Mouse (Mus musculus) liver, embryonic 16.5 days (tissue): ENCODE results near the gene Efcab14. TPM values are rescaled to one million over a fixed set of nuclear protein-coding genes. Genes with fewer than 3 reads are reported as not detected.

Experiments used
- ATAC-seq: fragments of 200-750 bp; cut with Nextera tagmentation; 2 replicates; pipeline ENCODE4 v1.8.0; 2017; ENCODE audit warnings: low read depth, mild to moderate bottlenecking, moderate number of reproducible peaks, moderate library complexity
- H3K27ac ChIP-seq: fragments of 300-500 bp; sonication (generic); 2 replicates; pipeline ENCODE4 v1.5.1; 2014; ENCODE audit warnings: mild to moderate bottlenecking, low read length
- H3K27me3 ChIP-seq: fragments of 300-500 bp; sonication (generic); 2 replicates; pipeline ENCODE4 v1.6.1; 2014; ENCODE audit warnings: low read depth, low read length, mixed read lengths; ENCODE audit not compliant: control insufficient read depth, insufficient read depth
- H3K36me3 ChIP-seq: fragments of 300-500 bp; sonication (generic); 2 replicates; pipeline ENCODE4 v1.6.1; 2014; ENCODE audit warnings: mild to moderate bottlenecking; ENCODE audit not compliant: control insufficient read depth, insufficient read depth
- H3K4me1 ChIP-seq: fragments of 300-500 bp; sonication (generic); 2 replicates; pipeline ENCODE4 v1.6.1; 2014; ENCODE audit warnings: low read depth, low read length, mixed read lengths; ENCODE audit not compliant: control insufficient read depth
- H3K4me2 ChIP-seq: fragments of 300-500 bp; sonication (generic); 2 replicates; pipeline ENCODE4 v1.6.1; 2014; ENCODE audit warnings: low read depth, low read length, mixed read lengths
- H3K4me3 ChIP-seq: fragments of 300-500 bp; sonication (generic); 2 replicates; pipeline ENCODE4 v1.5.1; 2014; ENCODE audit warnings: low read depth, mild to moderate bottlenecking, low read length
- H3K9ac ChIP-seq: fragments of 300-500 bp; sonication (generic); 2 replicates; pipeline ENCODE4 v1.6.1; 2014; ENCODE audit warnings: low read depth, low read length
- H3K9me3 ChIP-seq: fragments of 300-500 bp; sonication (generic); replicated peaks from 2 replicates; pipeline ENCODE4 v1.6.1; 2016; ENCODE audit warnings: low read length; ENCODE audit not compliant: control insufficient read depth
- WGBS: fragments of 180-500 bp; shearing (Covaris S2); extraction: QIAGEN DNeasy Blood & Tissue Kit; methylation state at CpG from one replicate; pipeline ENCODE4 v1.1.7; 2014; ENCODE audit not compliant: insufficient replicate concordance; 5-methylcytosine and 5-hydroxymethylcytosine counted together
- polyA plus RNA-seq: library from polyadenylated mRNA; unstranded; fragments of >200 nt; fragmentation: Nextera tagmentation; extraction: Ambion mirVana; gene quantifications from 2 replicates; pipeline ENCODE4 v1.2.1, GENCODE M21; 2015

Gene Efcab14
- polyA plus RNA-seq, result 10.0 and 10.9 TPM in 2 replicates

- Histone ChIP-seq H3K27me3 (no peaks in the 10 kb centered on the region), H3K9ac (peak within 1 kb of the TSS; percentile 84), H3K4me3 (peak within 1 kb of the TSS; percentile 80), H3K36me3 (peaks cover 9% of the 10 kb centered on the region; the same call in 1 of the 2 replicates), H3K4me2 (peak within 1 kb of the TSS; percentile 89), H3K4me1 (peaks cover 16% of the 10 kb centered on the region), H3K9me3 (no peaks in the 10 kb centered on the region), H3K27ac (peak within 1 kb of the TSS; percentile 71)
- under 1% methylated on average over 45 of the region's 45 CpGs for WGBS
- peak; percentile 100 for ATAC-seq
Measured at GRCm38 (mm10) chr4:115737551-115738041, at the start of gene Efcab14. Gene Efcab14, plus strand, starts transcription at chr4:115737744.

- no peak overlapping the region for H3K4me2 ChIP-seq
- ATAC-seq, result no peak
- 61% methylated on average over 3 of the region's 3 CpGs for WGBS
Measured at GRCm38 (mm10) chr4:115701468-115701867, 36.1 kb upstream of the Efcab14 start.

GRCm38 (mm10) chr4:115703927-115704505 lies 33.5 kb upstream of the Efcab14 start:
- no peaks in the 10 kb centered on the region for H3K9me3 ChIP-seq
- H3K36me3 ChIP-seq, result no peaks in the 10 kb centered on the region
- H3K4me2 ChIP-seq, result no peak overlapping the region
- H3K9ac ChIP-seq, result no peak overlapping the region
- no peak overlapping the region for H3K27ac ChIP-seq
- WGBS, result 65% methylated on average over 2 of the region's 2 CpGs
- ATAC-seq, result no peak
- no peak overlapping the region for H3K4me3 ChIP-seq
- no peaks in the 10 kb centered on the region for H3K4me1 ChIP-seq
- no peaks in the 10 kb centered on the region for H3K27me3 ChIP-seq

More at GRCm38 (mm10) chr4:115701468-115701867, 36.1 kb upstream of the Efcab14 start:
- Histone ChIP-seq H3K9me3 (no peaks in the 10 kb centered on the region), H3K27me3 (no peaks in the 10 kb centered on the region), H3K4me3 (no peak overlapping the region), H3K9ac (no peak overlapping the region), H3K4me1 (no peaks in the 10 kb centered on the region), H3K36me3 (no peaks in the 10 kb centered on the region), H3K27ac (no peak overlapping the region)

- H3K9me3 ChIP-seq, result no peaks in the 10 kb centered on the region
- WGBS, result 31% methylated on average over 13 of the region's 13 CpGs
- no peak overlapping the region for H3K9ac ChIP-seq
- no peaks in the 10 kb centered on the region for H3K4me1 ChIP-seq
- no peaks in the 10 kb centered on the region for H3K36me3 ChIP-seq
- H3K4me2 ChIP-seq, result no peak overlapping the region
- no peak overlapping the region for H3K4me3 ChIP-seq
- no peak overlapping the region for H3K27ac ChIP-seq
- ATAC-seq, result peak; percentile 21; the same call in 1 of the 2 replicates
- H3K27me3 ChIP-seq, result no peaks in the 10 kb centered on the region
Measured at GRCm38 (mm10) chr4:115708974-115709593, 28.5 kb upstream of the Efcab14 start.

GRCm38 (mm10) chr4:115709792-115710418 lies 27.6 kb upstream of the Efcab14 start:
- Histone ChIP-seq H3K4me2 (peak overlapping the region; percentile 22; the same call in 1 of the 2 replicates), H3K9me3 (no peaks in the 10 kb centered on the region), H3K4me3 (no peak overlapping the region), H3K27me3 (no peaks in the 10 kb centered on the region), H3K4me1 (no peaks in the 10 kb centered on the region), H3K36me3 (no peaks in the 10 kb centered on the region), H3K9ac (no peak overlapping the region), H3K27ac (no peak overlapping the region)
- peak; percentile 32 for ATAC-seq
- WGBS, result 8% methylated on average over 12 of the region's 13 CpGs

GRCm38 (mm10) chr4:115728721-115729120 lies 8.8 kb upstream of the Efcab14 start:
- Histone ChIP-seq H3K4me1 (no peaks in the 10 kb centered on the region), H3K9ac (no peak overlapping the region), H3K27ac (no peak overlapping the region), H3K36me3 (no peaks in the 10 kb centered on the region), H3K27me3 (no peaks in the 10 kb centered on the region), H3K9me3 (no peaks in the 10 kb centered on the region), H3K4me2 (no peak overlapping the region), H3K4me3 (no peak overlapping the region)
- no peak for ATAC-seq
- 7% methylated on average over 5 of the region's 5 CpGs for WGBS

- Histone ChIP-seq H3K9me3 (no peaks in the 10 kb centered on the region), H3K27me3 (no peaks in the 10 kb centered on the region), H3K4me3 (no peak overlapping the region), H3K27ac (no peak overlapping the region), H3K4me2 (no peak overlapping the region), H3K4me1 (no peaks in the 10 kb centered on the region), H3K36me3 (no peaks in the 10 kb centered on the region), H3K9ac (no peak overlapping the region)
- WGBS, result 12% methylated on average over 7 of the region's 7 CpGs
- peak; percentile 41; the same call in 1 of the 2 replicates for ATAC-seq
Measured at GRCm38 (mm10) chr4:115731588-115732222, 5.8 kb upstream of the Efcab14 start.

GRCm38 (mm10) chr4:115732223-115732818 lies 5.2 kb upstream of the Efcab14 start:
- 19% methylated on average over 3 of the region's 3 CpGs for WGBS
- H3K36me3 ChIP-seq, result no peaks in the 10 kb centered on the region
- no peak overlapping the region for H3K9ac ChIP-seq
- H3K27me3 ChIP-seq, result no peaks in the 10 kb centered on the region
- no peak for ATAC-seq
- H3K4me3 ChIP-seq, result no peak overlapping the region
- H3K27ac ChIP-seq, result no peak overlapping the region
- H3K4me2 ChIP-seq, result no peak overlapping the region
- H3K9me3 ChIP-seq, result no peaks in the 10 kb centered on the region
- H3K4me1 ChIP-seq, result peaks cover 4% of the 10 kb centered on the region; the same call in 1 of the 2 replicates
